Mouse (Mus musculus) kidney, adult 9 months (tissue): ENCODE data around the gene Hoxa6.
A peak's percentile ranks its signal among the peaks of the same experiment; 100 is the strongest.

Experiments used
- DNase-seq: peaks from one replicate; pipeline ENCODE4 v3.0.0; 2022

Hoxa6 gene

DNA sequence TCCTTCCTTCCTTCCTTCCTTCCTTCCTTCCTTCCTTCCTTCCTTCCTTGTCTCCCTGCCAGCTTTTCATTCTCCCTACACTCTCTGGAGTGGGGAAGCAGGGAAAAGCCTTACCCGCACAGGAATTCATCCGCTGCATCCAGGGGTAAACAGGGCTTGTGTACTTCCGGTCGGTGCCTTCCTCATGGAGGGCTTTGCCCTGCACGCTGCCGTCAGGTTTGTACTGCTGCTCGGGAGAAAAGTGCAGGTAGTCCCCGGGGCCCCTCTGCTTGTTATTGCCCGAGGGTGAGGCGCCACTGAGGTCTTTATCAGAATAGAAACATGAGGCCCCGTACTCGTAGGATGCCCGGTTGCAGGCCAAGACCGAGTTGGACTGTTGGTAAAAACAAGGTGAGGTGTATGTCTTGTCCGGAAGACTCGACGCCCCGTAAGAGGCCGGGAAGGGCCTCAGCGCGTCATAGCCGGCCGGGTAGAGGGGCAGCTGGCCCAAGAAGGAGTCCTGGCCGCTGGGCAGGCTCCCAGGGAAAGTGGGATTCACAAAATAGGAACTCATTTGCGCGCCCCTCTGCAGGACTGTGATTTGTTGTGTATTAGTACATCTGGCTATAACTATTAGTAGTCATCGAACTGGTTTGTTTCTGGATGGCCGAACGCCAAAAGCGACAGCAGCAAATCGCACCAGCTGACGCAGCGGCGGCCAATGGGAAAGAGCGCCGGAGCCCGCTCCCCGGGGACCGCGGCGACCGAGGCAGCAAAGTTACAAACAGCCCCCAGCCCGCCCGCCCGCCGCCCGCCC lies at the start of gene Hoxa6:
Hoxa6 (minus strand) TSS at position 651 of the 796 bp plus-strand sequence.
- DNase-seq = peak; percentile 72

DNA sequence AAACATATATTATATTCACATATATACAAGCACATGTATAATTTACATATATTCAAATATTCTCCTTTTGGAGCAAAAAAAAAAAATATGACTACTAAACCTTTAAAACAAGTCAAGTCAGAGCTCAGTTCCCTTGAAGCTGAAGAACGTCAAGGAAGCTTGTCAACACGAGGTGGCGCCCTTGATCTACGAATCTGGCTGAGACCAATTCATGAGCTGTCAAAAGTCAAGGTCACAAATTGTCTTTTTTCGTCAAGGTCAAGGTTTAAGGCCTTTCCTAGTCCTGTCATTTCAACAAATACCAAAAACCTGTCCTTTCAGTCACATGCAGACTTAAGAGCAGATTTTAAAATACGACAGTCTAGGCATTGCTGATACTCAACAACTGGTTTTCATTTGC lies 48.4 kb upstream of the Hoxa6 start:
- peak; percentile 90 for DNase-seq

DNA sequence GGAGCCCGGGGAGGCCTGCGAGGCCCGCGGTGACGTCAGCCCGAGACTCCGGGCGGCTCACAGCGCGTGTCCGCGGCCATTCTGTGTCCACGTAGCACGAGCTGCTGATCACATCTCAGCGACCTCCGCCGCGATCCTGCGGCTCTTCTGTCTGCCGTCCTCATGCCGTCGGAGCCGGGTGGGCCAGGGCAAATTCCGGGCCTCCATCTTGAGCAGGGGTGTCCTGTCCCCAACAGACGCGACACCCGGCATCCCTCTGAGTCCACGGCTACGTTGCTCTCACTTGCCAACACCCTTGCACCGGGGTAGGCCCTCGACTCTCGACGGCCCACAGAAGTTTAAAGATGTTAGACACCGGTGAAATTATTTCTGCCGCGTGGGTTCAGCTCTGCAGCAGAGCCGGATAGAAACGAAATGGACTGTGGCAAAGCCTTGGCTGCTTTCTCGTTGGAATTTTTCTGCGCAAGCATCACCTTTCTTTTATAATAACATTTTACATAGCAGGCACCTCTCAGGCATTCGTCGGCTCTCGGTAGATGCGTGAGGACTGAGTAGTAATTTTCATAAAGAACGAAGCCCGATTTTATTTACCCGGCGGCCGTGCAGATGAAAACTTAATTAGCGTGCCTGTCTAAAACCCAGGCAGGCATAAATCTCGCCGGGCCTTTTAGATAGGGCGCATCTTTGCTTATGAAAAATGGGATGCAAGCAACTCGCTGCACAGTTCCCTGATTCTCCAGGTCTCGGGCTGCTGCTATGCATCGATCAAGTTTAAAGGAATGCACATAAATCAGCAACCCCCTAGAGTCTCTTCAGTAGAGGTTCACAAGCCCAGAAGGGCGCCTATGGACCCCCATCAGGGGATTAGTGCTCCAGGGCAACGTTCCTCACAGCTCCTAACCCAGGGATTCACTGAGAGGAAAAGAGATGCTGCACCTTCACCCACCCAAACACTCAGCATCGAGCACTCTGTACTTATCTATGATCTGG lies 45.3 kb upstream of the Hoxa6 start:
- no peak for DNase-seq

DNA sequence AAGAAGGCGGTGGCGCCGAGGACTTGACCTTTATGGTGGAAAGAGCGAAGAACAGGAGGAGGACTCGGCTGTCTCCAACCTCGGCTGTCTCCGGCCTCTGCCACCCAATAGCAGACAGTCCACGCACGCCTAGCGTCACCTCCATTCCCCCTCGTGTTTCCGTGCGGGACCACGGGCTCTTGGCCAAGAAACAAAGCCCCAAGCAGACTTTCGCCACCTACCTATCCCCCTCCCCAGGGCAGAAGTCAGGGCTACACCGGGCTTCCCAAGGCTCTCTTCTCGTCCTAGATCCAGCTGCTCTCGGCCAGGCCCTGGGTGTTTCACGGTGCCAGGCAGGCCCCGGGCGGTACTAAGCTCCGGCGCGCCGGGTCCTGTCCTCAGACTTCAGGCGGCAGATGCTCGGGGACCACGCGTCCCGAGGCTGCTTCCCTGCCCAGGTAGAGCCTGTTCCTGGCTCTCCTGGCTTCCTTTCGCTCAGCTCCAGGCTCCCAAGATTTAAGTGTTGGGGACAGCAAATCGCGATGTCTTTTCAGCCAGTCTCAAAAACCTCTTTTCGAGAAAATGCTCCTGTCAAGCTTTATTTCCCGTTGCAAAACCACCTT lies 44.4 kb upstream of the Hoxa6 start:
- DNase-seq = no peak

DNA sequence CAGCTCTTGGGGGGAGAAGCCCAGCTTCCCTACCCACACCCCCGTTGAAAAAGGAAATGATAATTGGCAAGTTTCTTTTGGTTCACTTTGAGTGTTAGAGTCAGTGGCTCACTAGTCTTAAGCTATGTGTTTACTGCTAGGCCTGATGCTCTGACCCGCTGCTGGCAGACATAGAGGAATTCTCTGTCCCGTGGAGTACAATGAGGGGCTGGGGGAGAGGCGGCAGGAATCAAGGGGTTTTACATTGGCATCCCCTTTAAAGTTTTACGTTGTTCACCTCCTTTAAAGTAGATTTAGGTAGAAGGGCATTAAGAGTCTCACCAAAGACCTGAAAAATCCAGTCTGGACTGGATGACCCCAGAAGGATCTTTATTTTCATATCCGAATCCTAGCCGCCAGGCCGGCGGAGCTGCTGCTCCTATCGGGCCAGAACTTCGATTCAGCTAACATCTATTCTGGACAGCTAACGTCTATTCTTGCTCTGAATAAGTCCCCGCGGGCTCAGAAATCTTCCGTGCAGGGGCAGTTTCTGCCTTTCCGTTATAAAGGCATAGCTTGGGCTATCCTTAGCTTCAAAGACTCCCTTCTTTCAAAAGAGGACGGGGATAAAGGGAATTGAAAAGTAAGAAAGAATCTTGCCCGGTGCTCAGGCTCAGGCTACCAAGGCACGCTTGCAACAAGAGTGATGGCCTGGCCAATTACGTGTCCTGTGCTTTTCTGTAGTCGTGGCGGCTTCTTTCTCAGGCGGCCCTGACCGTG lies 43.7 kb upstream of the Hoxa6 start:
- DNase-seq = no peak

DNA sequence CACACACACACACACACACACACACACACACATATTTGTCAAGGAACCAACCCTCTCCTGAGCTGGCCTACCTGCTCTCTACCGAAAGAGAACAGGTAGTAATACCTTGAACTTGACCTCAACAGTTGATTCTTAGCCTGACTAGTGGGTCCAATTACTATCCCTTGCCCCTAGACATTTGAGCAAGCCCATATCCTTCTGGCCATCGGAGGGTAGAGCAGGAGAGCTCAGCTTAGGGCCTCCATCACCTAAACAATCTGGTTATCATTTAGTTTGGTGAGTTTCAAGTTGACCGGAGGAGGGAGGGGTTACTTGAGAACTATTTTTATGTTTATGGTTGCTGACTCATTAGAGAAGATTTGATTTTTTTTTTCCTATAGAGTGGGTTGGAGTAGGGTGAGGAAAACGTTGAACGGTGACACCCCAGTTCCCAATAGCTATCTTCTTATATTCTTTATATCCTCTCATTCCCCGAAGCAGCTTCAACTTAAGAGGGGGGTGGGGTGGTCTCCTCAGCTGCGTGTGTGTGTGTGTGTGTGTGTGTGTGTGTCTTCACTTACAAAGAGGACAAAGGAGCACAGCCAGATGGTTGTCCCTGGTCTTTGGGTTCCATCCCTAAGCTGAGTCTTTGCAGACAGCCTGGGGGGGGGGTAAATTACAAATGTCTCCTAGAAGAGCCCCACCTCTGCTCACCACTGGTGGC lies 42.8 kb upstream of the Hoxa6 start:
- DNase-seq = no peak

DNA sequence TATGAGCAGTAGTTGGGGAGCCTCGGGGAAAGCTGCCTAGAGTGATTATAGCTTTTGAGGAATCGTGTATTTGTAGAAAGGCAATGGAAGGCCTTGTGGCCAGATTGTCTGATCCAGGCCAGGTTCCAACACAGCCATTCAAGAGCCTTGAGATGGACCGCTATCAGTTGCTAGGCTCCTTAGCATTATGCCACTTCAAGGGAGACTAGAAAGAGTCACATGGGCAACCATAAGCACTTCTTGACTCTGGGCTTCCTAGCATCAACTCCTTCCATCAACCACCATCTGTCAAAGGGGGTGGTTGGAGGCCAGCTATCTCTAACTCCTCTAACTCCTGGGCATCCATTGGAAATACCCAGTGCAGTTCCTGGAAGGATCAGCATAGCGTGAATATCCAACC lies 41.3 kb upstream of the Hoxa6 start:
- no peak for DNase-seq

DNA sequence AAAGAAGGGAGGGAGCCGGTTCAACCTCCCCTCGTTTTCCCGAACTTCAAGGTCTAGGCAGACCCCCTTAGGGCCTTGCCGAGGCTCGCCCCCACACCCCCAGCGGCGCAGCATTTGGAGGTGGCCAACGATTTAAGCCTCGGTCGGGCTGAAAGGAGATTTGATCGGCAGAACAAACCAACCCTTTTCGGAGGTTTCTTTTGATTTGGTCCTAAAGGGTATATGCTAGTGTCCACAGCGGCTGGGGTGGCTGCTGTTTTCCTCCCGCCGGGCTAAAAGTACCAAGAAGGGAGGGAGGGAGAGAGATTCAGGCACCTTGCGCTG lies 40.9 kb upstream of the Hoxa6 start:
- no peak for DNase-seq

DNA sequence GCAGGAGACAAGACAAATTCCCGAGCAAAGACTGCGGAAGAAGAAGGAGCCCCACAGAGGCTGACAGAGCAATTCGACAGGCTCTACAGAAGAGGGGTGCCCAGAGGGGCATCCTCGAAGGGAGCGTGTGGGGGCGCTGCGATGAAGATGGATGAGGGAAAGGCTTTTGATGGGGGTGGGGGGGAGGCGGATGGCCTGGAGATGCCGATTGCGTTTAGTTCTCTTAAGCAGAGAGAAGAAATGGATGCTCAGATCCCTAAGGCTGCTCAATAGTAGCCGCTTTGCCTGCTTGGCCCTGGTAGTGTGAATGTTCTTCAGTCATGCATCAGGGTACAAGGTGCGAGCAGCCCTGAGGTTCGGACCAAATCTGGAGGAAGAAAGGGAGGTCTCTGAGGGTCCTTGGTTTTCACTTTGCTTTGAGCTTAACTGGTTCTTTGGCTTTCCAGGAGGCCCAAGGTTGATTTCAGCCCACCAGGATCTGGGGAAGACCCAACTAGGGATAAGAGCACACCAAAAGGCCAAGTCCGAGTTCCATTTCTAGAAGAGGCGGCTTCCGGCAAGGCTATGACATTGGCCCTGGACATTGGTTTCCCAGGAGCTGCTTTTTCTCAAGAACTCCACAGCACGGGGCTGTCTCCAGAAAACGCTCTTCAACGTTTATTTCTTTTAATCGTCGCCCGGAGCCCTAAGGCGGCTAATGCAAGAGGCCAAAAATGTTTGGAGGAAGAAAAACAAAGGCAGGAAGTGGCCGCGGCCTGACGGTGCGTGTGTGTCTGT lies 40.3 kb upstream of the Hoxa6 start:
- no peak for DNase-seq

DNA sequence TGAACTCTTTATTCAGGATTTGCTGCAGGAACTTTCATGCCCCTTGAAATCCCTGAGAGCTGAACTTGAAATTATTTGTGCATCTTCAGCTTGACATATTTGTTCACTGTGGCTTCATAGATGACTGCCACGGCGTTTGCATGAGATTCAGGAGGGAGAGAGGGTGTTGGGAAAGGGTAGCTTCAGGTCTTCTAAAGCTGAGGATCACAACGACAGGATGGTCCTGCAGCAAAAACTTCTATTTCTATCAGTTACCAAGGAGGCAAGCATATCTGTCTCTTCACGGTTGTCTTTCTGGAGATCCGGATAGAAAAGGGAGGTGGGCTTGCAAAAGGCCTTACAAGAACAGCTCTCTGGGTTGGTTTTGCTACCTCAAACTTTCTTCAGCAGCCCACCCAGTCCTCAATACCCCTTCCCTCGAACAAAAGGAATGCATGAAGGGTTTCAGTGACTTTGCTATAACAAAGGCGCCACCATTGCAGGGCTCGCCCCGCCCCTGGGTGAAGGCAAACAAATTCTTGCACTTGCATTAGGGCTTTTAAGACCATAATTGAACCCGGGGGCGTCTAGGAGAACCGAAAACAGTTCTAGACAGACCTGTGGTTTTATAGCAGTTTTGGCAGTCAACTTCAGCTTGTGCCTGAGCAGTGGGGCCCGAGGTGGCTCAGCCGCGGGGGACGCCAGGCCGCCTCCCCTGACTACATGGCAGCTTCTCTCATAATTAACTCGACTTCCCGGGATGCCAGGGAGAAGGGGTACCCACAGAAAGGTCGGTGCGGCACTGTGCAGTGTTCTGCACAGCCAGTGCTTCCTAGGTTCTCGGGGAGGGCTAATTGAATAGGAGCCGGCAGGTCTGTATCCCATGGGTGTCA lies 39.5 kb upstream of the Hoxa6 start:
- DNase-seq = no peak

DNA sequence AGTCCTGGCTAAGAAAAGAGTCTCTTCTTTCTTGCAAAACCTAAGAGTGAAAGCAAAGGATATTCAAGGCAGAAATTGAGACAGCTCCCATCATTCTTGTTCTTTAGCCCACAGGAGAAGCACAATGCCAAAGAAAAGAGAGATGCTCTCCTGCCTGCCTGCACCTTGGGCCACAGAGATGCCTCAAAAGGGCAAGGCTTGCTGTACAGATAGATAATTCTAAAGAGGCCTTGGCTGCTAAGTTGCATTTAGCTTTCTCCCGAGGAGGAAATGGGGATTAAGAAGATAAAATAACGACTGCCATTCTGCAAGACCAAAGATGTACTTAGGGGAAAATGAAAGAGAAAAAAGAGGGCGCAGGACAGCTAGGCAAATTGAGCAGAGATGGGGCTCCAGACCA lies 38.4 kb upstream of the Hoxa6 start:
- no peak for DNase-seq

DNA sequence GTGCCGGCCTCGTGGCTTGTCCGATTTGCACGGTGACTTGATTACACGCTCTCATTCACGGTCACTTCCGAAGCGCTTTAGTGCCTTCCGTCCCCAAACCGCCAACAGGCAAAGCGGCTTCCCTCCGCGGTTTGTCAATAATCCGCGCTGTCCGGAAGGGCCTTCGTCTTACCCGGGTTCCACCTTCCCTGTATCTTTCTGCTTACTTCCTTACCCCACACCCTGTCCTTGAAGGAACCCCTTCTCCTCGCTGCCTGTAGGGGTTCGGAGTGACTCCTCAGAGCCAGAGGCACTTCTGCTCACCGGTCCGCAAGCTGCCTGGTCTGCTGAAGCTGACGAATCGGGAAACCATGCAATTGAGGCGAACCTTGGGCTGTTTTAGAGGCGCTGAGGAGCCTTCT lies 37.9 kb upstream of the Hoxa6 start:
- DNase-seq = peak; percentile 26

DNA sequence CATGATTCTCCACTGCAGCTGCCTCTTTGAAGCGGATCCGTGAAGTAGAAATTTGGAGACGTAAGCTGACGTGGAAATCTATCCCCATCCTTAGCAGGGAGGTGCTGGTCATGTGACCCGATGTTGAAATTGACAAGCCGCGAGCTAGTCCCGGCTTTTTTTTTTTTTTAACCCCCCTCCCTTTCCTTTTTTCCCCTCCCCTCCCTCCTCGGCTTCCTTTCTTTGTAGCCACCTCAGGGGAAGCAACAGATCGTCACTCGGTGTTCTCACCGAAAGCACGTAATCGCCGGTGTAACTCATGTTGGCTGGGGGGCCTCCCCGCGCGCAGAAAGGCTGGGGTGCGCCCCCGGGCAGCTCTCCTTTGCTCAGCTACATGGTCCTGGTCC lies 37.2 kb upstream of the Hoxa6 start, which contains the start of gene Hoxa11:
Hoxa11 (minus strand) TSS at position 54 of the 386 bp plus-strand sequence.
- peak; percentile 46 for DNase-seq

DNA sequence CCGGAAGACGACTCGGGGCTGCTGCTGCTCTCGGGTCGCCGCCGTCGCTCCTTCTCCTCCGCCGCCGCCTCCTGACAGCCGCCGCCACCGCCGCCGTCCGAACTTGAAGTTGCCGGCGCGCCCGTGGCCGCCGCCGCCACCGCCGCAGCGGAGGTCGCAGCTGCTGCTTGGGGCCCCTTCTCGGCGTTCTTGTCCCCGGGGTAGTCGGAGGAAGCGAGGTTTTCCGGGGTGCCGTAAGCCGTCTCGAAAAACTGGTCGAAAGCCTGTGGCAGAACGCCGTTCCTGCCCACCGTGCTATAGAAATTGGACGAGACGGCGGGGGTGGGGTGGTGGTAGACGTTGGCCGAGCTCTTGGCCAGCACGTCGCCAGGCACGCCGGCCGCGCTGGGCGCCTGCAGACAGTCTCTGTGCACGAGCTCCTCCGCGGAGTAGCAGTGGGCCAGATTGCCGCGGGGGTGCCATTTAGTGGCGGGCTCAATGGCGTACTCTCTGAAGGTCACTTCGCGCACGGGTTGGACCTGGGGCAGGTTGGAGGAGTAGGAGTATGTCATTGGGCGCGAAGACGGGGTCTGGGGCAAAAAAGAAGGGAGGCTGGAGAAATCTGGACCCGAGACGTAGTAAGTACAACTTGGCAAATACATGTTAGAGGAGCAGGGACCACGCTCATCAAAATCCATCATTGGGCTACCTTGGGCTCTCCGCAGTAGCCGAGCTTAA lies 36.7 kb upstream of the Hoxa6 start:
- peak; percentile 29 for DNase-seq

DNA sequence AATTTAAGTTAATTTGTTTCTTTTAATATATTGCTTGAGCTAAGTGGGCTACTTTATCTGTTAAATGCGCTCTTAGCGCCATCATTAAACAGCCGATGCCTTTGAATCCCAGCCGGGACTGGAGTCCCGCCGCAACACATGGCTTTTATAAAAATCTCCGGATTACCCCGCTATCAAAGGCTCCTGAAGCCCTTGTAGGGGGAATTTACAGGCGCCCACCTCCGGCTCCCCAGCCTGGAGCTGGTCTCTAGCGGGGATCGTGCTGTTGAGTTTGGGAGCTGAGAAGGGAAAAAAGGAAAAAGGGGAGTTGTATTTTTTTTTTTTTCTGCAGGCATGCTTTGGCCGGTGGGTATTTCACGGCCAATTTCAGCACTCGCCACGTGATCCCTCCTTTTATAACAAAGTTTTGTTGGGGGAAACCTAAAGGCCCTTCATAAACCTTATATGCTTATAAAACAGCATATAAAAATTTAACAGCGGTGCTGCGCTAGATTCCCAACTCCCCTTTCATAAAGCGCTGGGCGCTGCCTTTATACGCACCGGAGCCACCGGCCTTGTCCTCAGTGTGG lies 36.0 kb upstream of the Hoxa6 start:
- no peak for DNase-seq

DNA sequence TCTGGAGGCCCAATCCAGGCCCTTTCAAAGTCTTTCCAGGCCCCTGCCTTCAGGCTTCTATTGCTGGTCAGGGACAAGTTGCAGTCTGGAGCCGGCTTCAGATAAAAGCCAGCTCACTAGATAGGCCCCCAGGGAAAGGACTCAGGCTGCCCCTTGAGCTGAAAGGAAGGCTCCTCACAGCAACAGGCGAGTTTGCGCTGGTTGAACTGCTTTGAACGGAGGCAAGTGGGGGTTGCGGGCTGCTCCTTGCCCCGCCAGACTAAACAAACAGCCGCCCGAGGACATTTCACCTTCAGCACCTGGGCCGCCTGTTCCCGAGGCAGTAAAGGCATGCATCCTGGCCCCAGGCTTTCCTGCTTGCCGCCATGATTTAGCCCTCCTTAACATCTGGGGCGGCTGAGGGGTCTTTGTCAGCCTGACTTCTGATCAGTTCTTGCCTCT lies 35.2 kb upstream of the Hoxa6 start:
- DNase-seq = no peak

DNA sequence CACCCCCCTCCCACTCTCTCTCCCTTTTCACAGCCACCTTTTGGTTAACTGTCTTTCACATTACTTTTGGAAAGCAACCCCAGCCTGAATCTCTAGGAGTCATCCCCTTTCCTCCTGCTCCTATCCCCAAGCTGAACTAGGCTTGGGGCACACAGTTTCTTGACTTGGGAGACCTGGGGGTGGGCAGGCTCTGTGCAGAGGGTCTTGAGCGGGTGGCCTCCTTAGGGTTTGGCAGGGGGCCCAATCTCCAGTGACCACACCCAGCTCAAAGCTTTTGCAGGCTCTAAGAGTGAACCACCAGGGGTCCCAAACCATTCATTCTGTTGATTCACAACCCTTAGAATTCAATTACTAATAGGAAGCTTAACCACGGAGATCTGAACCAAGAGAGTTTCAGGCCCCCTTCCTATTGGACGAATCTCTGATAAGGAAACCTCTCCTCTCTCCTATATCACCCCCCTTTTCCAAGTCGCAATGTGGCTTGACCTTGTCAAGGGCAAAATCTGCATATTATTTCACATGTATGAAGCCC lies 34.3 kb upstream of the Hoxa6 start:
- DNase-seq = no peak

DNA sequence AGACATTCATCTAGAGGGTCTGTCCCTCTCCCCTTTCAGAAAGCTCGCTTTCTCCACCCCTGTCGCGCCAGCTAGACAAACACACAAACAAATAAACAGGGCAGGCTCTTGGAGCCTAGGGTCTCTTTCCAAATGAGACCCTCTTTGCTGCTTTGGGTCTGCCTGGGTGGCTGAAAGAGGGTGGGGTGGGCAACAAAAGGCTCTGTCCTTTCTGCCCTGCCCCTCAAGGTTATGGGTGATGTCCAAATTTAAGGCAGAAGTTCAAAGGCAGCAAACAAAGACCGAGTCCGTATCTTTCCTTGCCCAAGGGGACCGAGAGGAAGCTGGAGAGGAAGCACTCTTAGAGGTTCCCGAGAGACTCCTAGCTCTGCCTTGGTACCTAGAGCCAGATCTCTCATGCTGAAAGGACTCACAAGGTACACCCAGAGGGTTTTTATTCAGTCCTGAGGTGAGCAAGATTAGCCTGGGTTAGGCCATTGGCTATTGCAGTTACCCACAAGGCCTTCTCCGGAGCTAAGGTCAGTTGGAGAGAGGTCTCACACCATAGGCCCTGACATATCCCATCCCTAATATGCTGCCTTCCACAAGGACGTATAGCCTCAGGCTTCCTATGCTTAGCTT lies 32.6 kb upstream of the Hoxa6 start:
- DNase-seq = no peak
